Mouse (Mus musculus): ENCODE data around the gene Icam1.
A peak's percentile ranks its signal among the peaks of the same experiment; 100 is the strongest.
"Not testable (repeated sequence)": the region's sequence is repeated elsewhere in the genome, so short reads cannot be mapped to it uniquely, and the experiment has no call there.

Gene Icam1

GRCm38 (mm10) chr9:21022726-21023125 is 6.9 kb downstream of the Icam1 start:
- no peak for DNase-seq (ENCODE audit: low spot score in 2 of 2)

- no peak for DNase-seq (ENCODE audit: low spot score in 2 of 2)
Measured at GRCm38 (mm10) chr9:21025258-21025810, 9.5 kb downstream of the Icam1 start.

GRCm38 (mm10) chr9:21026849-21027248 is 11.1 kb downstream of the Icam1 start:
- no peak for DNase-seq (ENCODE audit: low spot score in 2 of 2)

- DNase-seq (ENCODE audit: low spot score in 2 of 2): no peak
Measured at GRCm38 (mm10) chr9:21027774-21028290, 12.0 kb downstream of the Icam1 start.

- no peak for DNase-seq (ENCODE audit: low spot score in 2 of 2)
Measured at GRCm38 (mm10) chr9:21028560-21029110, 12.8 kb downstream of the Icam1 start.

GRCm38 (mm10) chr9:21029291-21030054 is 13.7 kb downstream of the Icam1 start, which contains the start of gene Icam4:
TSS of gene Icam4 (plus strand) at chr9:21029373.
- DNase-seq (ENCODE audit: low spot score in 2 of 2): peak; percentile 89 to 95

- peak; percentile 44 to 80 for DNase-seq (ENCODE audit: low spot score in 2 of 2)
Measured at GRCm38 (mm10) chr9:21030055-21030600, 14.3 kb downstream of the Icam1 start.

GRCm38 (mm10) chr9:21030781-21031250 is 15.0 kb downstream of the Icam1 start:
- peak; percentile 92 to 93 for DNase-seq (ENCODE audit: low spot score in 2 of 2)

- peak in 1 of 2 experiments; percentile 65 for DNase-seq (ENCODE audit: low spot score in 2 of 2)
Measured at GRCm38 (mm10) chr9:21031251-21031895, 15.6 kb downstream of the Icam1 start.

- DNase-seq (ENCODE audit: low spot score in 2 of 2): peak in 1 of 2 experiments; percentile 55
Measured at GRCm38 (mm10) chr9:21031896-21032351, 16.1 kb downstream of the Icam1 start, which contains the start of gene Icam5. TSS of gene Icam5 (plus strand) at chr9:21032073.

- DNase-seq (ENCODE audit: low spot score in 2 of 2): no peak
Measured at GRCm38 (mm10) chr9:21032491-21032890, 16.7 kb downstream of the Icam1 start.

GRCm38 (mm10) chr9:21033136-21033535 is 17.4 kb downstream of the Icam1 start:
- DNase-seq (ENCODE audit: low spot score in 2 of 2): peak; percentile 91 to 92

GRCm38 (mm10) chr9:21034481-21035085 is 18.8 kb downstream of the Icam1 start:
- no peak for DNase-seq (ENCODE audit: low spot score in 2 of 2)

GRCm38 (mm10) chr9:21035586-21035985 is 19.8 kb downstream of the Icam1 start:
- DNase-seq (ENCODE audit: low spot score in 2 of 2): no peak

GRCm38 (mm10) chr9:21036161-21036560 is 20.4 kb downstream of the Icam1 start:
- no peak for DNase-seq (ENCODE audit: low spot score in 2 of 2)

- no peak for DNase-seq (ENCODE audit: low spot score in 2 of 2)
Measured at GRCm38 (mm10) chr9:21036666-21037065, 20.9 kb downstream of the Icam1 start.

GRCm38 (mm10) chr9:21037481-21037891 is 21.7 kb downstream of the Icam1 start:
- no peak for DNase-seq (ENCODE audit: low spot score in 2 of 2)

GRCm38 (mm10) chr9:21039779-21040178 is 24.0 kb downstream of the Icam1 start:
- DNase-seq (ENCODE audit: low spot score in 2 of 2): no peak

GRCm38 (mm10) chr9:21041308-21041707 is 25.5 kb downstream of the Icam1 start:
- no peak for DNase-seq (ENCODE audit: low spot score in 2 of 2)

GRCm38 (mm10) chr9:21043563-21043962 is 27.8 kb downstream of the Icam1 start:
- DNase-seq (ENCODE audit: low spot score in 2 of 2): no peak

GRCm38 (mm10) chr9:21044785-21045184 is 29.0 kb downstream of the Icam1 start:
- DNase-seq (ENCODE audit: low spot score in 2 of 2): not testable (repeated sequence)

All from spleen, postnatal 4 days (tissue).